ENCODE assay signal across 16 mouse cellular contexts in genomic region chr7:143038174-143038931, GRCm38 (mm10). TPM values are rescaled to one million over a fixed set of nuclear protein-coding genes. Genes with fewer than 3 reads are reported as not detected.
DNase-seq lines count a peak whose midpoint lies in the region; TF ChIP-seq lines count a peak whose summit lies in the region.
"Had no signal": no experiment of that assay in that cellular context is flagged by ENCODE, and none has a peak within 500 bp of the region (broad histone marks: within the 10 kb centered on the region; RNA-seq: fewer than 3 reads in every experiment).

No protein-coding gene starts in this region.

- H3K4me3 ChIP-seq in layer of hippocampus, adult 2 months: no peak overlapping the region
- H3K4me3 ChIP-seq in macrophage (ENCODE audit: inconsistent target): no peak overlapping the region
- H3K4me3 ChIP-seq: heart, embryonic 12.5 days; hindbrain, embryonic 10.5 days had no signal

- no peaks in the 10 kb centered on the region for H3K79me2 ChIP-seq in macrophage (ENCODE audit: inconsistent target)

- peak overlapping the region; percentile 18; the same call in 1 of the 2 replicates for H3K27ac ChIP-seq in layer of hippocampus, adult 2 months
- H3K27ac ChIP-seq in macrophage: peak overlapping the region; percentile 95
- H3K27ac ChIP-seq: hindbrain, embryonic 10.5 days had no signal

- WGBS in macrophage (ENCODE audit: missing documents): 25% methylated on average over 3 of the region's 3 CpGs

- no peak for DNase-seq in layer of hippocampus, adult 2 months (ENCODE audit: low spot score in 2 of 2)
- no peak for DNase-seq in layer of hippocampus, adult 18-20 months (ENCODE audit: low spot score in 2 of 2)
- DNase-seq in 416B (ENCODE audit: low read depth): peak; percentile 80
- peak; percentile 74 for DNase-seq in MEL-GATA-1-ER (ENCODE audit: extremely low read depth, low read depth)
- no peak for DNase-seq in thymus, postnatal 0 days (ENCODE audit: low spot score)
- no peak for DNase-seq in urinary bladder, postnatal 10 days (ENCODE audit: low spot score)
- DNase-seq in lung, postnatal 4 days: no peak
- DNase-seq: adrenal gland, postnatal 36 days; cerebellum, adult 11-12 months; cerebellum, postnatal 36 days; forebrain, postnatal 0 days; gastrocnemius, postnatal 14 days had no signal

- no peaks in the 10 kb centered on the region for H3K36me3 ChIP-seq in macrophage (ENCODE audit: inconsistent target)
- H3K36me3 ChIP-seq: hindbrain, embryonic 10.5 days had no signal

- TF ChIP-seq CTCF in layer of hippocampus, adult 2 months (conservative IDR thresholded peaks at IDR 0.05): no peak

RNA-seq across cellular contexts. Expression of gene Cd81, which starts 14.2 kb away (rescaled TPM):
- total RNA-seq in layer of hippocampus, adult 2 months (2021): 100 to 1,000 TPM; 419 to 448 TPM
- total RNA-seq in layer of hippocampus, adult 18-20 months (2021): 100 to 1,000 TPM; 459 to 481 TPM
- total RNA-seq in macrophage (2018; cell fraction: chromatin; rRNA removed): 100 to 1,000 TPM in 1 of 26 experiments, 10 to 100 TPM in 25; 16.9 to 122 (median 35.5) TPM
- 100 to 1,000 TPM; 101 to 168 (median 133) TPM for total RNA-seq in macrophage (2018; cell fraction: cytosol; rRNA removed)
- 100 to 1,000 TPM in 16 of 26 experiments, 10 to 100 TPM in 10; 64.2 to 209 (median 121) TPM for total RNA-seq in macrophage (2018; cell fraction: nucleus; rRNA removed)
- polyA plus RNA-seq in macrophage (2018): 105 to 150 TPM (median 143 TPM) in 3 replicates
- 228 and 233 TPM in 2 replicates for polyA plus RNA-seq in thymus, postnatal 0 days (2015; fragmentation: Nextera tagmentation; extraction: Ambion mirVana)

RNA-seq across cellular contexts. Expression of gene Tssc4, which starts 30.7 kb away (rescaled TPM):
- 10 to 100 TPM; 38.5 to 41.4 TPM for total RNA-seq in layer of hippocampus, adult 2 months (2021)
- total RNA-seq in layer of hippocampus, adult 18-20 months (2021): 10 to 100 TPM; 39.1 to 48.2 TPM
- total RNA-seq in macrophage (2018; cell fraction: chromatin; rRNA removed): 10 to 100 TPM in 16 of 26 experiments, 1 to 10 TPM in 10; 3.8 to 29.1 (median 11.1) TPM
- 10 to 100 TPM in 22 of 26 experiments, 1 to 10 TPM in 4; 6.4 to 19.3 (median 16.0) TPM for total RNA-seq in macrophage (2018; cell fraction: cytosol; rRNA removed)
- 10 to 100 TPM in 23 of 26 experiments, 1 to 10 TPM in 3; 5.4 to 31.7 (median 18.3) TPM for total RNA-seq in macrophage (2018; cell fraction: nucleus; rRNA removed)
- 11.1 to 20.1 TPM (median 14.3 TPM) in 3 replicates for polyA plus RNA-seq in macrophage (2018)
- polyA plus RNA-seq in thymus, postnatal 0 days (2015; fragmentation: Nextera tagmentation; extraction: Ambion mirVana): 68.5 and 72.3 TPM in 2 replicates

RNA-seq across cellular contexts. Expression of gene Tspan32, which starts 33.5 kb away (rescaled TPM):
- under 1 TPM in 1 of 2 experiments, not detected in 1; 0.36 TPM for total RNA-seq in layer of hippocampus, adult 2 months (2021)
- total RNA-seq in layer of hippocampus, adult 18-20 months (2021): under 1 TPM in 1 of 2 experiments, not detected in 1; 0.17 TPM
- 10 to 100 TPM in 22 of 26 experiments, 1 to 10 TPM in 4; 3.4 to 54.6 (median 29.8) TPM for total RNA-seq in macrophage (2018; cell fraction: chromatin; rRNA removed)
- 10 to 100 TPM; 10.3 to 29.2 (median 21.3) TPM for total RNA-seq in macrophage (2018; cell fraction: cytosol; rRNA removed)
- 10 to 100 TPM in 24 of 26 experiments, 1 to 10 TPM in 2; 8.3 to 55.5 (median 26.9) TPM for total RNA-seq in macrophage (2018; cell fraction: nucleus; rRNA removed)
- polyA plus RNA-seq in macrophage (2018): 12.2 to 22.1 TPM (median 14.6 TPM) in 3 replicates
- polyA plus RNA-seq in thymus, postnatal 0 days (2015; fragmentation: Nextera tagmentation; extraction: Ambion mirVana): 44.5 and 58.2 TPM in 2 replicates

RNA-seq across cellular contexts. Expression of gene Trpm5, which starts 56.1 kb away (rescaled TPM):
- total RNA-seq in layer of hippocampus, adult 2 months (2021): not detected
- under 1 TPM in 1 of 2 experiments, not detected in 1; 0.07 TPM for total RNA-seq in layer of hippocampus, adult 18-20 months (2021)
- under 1 TPM in 1 of 26 experiments, not detected in 25; 0.35 TPM for total RNA-seq in macrophage (2018; cell fraction: chromatin; rRNA removed)
- total RNA-seq in macrophage (2018; cell fraction: cytosol; rRNA removed): not detected
- not detected for total RNA-seq in macrophage (2018; cell fraction: nucleus; rRNA removed)
- not detected in 3 replicates for polyA plus RNA-seq in macrophage (2018)
- 0.98 and 1.5 TPM in 2 replicates for polyA plus RNA-seq in thymus, postnatal 0 days (2015; fragmentation: Nextera tagmentation; extraction: Ambion mirVana)
- total RNA-seq: left cerebral cortex, adult 8-10 months had no signal

Comparison
In these comparisons a context has a peak if more than half of its experiments do, and no peak if none do; other contexts are left out.
1. DNase-seq: peak in 416B (single experiment) and MEL-GATA-1-ER (single experiment); none in layer of hippocampus, adult 2 months (0 of 2), layer of hippocampus, adult 18-20 months (0 of 2), thymus, postnatal 0 days (single experiment), urinary bladder, postnatal 10 days (single experiment) and lung, postnatal 4 days (0 of 2).